Mouse (Mus musculus) C2C12 (cell line): Measurements from ENCODE around the gene Afap1. TPM values are rescaled to one million over a fixed set of nuclear protein-coding genes. Genes with fewer than 3 reads are reported as not detected.

Experiments
- H3K27me3 ChIP-seq: one replicate; pipeline ENCODE4 v1.6.1; 2011; ENCODE audit not compliant: control insufficient read depth, insufficient read depth, insufficient read length
- H3K36me3 ChIP-seq: one replicate; pipeline ENCODE4 v1.6.1; 2011; ENCODE audit not compliant: control insufficient read depth, insufficient read depth
- H3K4me3 ChIP-seq: one replicate; pipeline ENCODE4 v1.5.1; 2011; ENCODE audit warnings: mild to moderate bottlenecking, control low read depth; ENCODE audit not compliant: poor library complexity, insufficient read depth, severe bottlenecking
- H3K79me2 ChIP-seq: one replicate; pipeline ENCODE4 v1.6.1; 2011; ENCODE audit not compliant: control insufficient read depth, insufficient read depth
- H3K79me3 ChIP-seq: one replicate; pipeline ENCODE4 v1.6.1; 2011; ENCODE audit warnings: low read depth, control low read depth
- H3ac ChIP-seq: one replicate; pipeline ENCODE3; 2011; ENCODE audit warnings: low read depth; ENCODE audit not compliant: control insufficient read depth, insufficient read length
- CEBPB ChIP-seq: IDR thresholded peaks from one replicate; pipeline ENCODE4 v1.6.1; 2011; ENCODE audit warnings: low read depth, mild to moderate bottlenecking, control low read depth, moderate library complexity
- CTCF ChIP-seq: IDR thresholded peaks from one replicate; pipeline ENCODE4 v1.5.1; 2011; ENCODE audit not compliant: control insufficient read depth, insufficient read depth, insufficient read length
- FOSL1 ChIP-seq: IDR thresholded peaks from one replicate; pipeline ENCODE4 v1.8.0; 2011; ENCODE audit warnings: mild to moderate bottlenecking, low read length; ENCODE audit not compliant: poor library complexity, insufficient read depth, severe bottlenecking
- MAX ChIP-seq: IDR thresholded peaks from one replicate; pipeline ENCODE4 v1.6.1; 2011; ENCODE audit warnings: mild to moderate bottlenecking, control low read depth
- MYOD1 ChIP-seq: IDR thresholded peaks from one replicate; pipeline ENCODE4 v1.6.1; 2011; ENCODE audit warnings: low read depth; ENCODE audit not compliant: control insufficient read depth, insufficient read length
- MYOG ChIP-seq: IDR thresholded peaks from one replicate; pipeline ENCODE4 v1.6.1; 2011; ENCODE audit not compliant: control insufficient read depth, insufficient read length; ENCODE audit errors: extremely low read depth
- USF1 ChIP-seq: IDR thresholded peaks from one replicate; pipeline ENCODE4 v1.6.1; 2011; ENCODE audit warnings: low read depth, mild to moderate bottlenecking, control low read depth, moderate library complexity
- polyA plus RNA-seq: library from polyadenylated mRNA; unstranded; fragments of >200 nt; fragmentation: generic; extraction: Trizol; gene quantifications from one replicate; pipeline ENCODE4 v1.2.1, GENCODE M21; 2012; ENCODE audit warnings: missing spikeins

The Afap1 gene
- polyA plus RNA-seq, 1 experiment: 9.5 TPM

DNA sequence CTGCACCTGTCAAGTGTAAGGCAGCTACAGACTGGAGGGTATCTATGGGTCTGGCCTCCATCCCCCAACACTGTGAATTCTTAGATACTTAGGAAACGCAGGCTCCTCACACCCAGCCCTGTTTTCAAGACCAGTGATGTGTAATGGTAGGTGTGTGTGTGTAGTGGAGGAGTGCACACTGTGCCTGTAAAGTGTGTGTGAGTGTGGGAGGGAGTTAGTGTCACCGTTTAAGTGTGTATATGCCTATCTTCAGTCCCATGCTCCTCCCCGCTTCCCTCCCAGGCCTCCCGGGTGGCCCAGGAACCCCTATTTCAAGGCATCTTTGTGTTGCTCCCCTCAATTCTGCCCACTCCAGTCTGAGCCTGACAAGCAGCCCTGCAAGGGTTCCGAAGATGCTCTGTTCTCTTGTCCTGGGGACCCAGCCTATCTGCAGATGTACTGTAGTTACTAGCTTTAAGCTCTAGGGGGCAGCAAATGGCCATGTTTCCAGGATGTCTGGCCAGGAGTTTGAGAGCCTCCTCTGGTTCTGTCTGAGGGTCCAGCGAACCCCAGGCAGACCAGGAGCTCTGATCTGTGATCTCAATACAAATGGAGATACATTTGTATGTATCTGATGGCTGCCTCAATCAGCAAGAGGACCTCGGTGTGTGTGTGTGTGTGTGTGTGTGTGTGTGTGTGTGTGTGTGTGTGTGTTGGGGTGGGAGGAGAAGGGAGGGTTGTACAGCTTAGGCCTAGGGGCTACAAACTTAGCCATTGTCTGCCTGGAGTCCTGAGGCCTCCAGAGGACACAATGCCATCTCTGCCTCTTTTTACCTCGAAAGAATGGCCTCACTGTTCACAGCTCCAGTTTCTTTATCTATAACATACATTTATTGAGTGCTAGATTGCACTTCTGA, 140.7 kb downstream of the Afap1 start:
- no peaks in the 10 kb centered on the region for H3K27me3 ChIP-seq
- no peaks in the 10 kb centered on the region for H3K79me3 ChIP-seq
- H3K36me3 ChIP-seq: peaks cover 4% of the 10 kb centered on the region
- TF ChIP-seq CTCF: peak; percentile 6
- no peak for TF ChIP-seq MYOG
- H3K4me3 ChIP-seq: no peak overlapping the region
- H3ac ChIP-seq: no peak overlapping the region
- H3K79me2 ChIP-seq: no peaks in the 10 kb centered on the region

- no peak for TF ChIP-seq FOSL1
- no peak for TF ChIP-seq MYOD1
- no peak for TF ChIP-seq USF1
- TF ChIP-seq CEBPB: no peak
- no peak for TF ChIP-seq MAX
- TF ChIP-seq CTCF: no peak
- no peak for TF ChIP-seq MYOG
- Histone ChIP-seq H3K36me3 (peaks cover 4% of the 10 kb centered on the region), H3K27me3 (no peaks in the 10 kb centered on the region), H3K79me3 (no peaks in the 10 kb centered on the region), H3K79me2 (no peaks in the 10 kb centered on the region), H3ac (no peak overlapping the region), H3K4me3 (no peak overlapping the region)
Measured at GRCm38 (mm10) chr5:36039596-36039995, 146.5 kb downstream of the Afap1 start.

DNA sequence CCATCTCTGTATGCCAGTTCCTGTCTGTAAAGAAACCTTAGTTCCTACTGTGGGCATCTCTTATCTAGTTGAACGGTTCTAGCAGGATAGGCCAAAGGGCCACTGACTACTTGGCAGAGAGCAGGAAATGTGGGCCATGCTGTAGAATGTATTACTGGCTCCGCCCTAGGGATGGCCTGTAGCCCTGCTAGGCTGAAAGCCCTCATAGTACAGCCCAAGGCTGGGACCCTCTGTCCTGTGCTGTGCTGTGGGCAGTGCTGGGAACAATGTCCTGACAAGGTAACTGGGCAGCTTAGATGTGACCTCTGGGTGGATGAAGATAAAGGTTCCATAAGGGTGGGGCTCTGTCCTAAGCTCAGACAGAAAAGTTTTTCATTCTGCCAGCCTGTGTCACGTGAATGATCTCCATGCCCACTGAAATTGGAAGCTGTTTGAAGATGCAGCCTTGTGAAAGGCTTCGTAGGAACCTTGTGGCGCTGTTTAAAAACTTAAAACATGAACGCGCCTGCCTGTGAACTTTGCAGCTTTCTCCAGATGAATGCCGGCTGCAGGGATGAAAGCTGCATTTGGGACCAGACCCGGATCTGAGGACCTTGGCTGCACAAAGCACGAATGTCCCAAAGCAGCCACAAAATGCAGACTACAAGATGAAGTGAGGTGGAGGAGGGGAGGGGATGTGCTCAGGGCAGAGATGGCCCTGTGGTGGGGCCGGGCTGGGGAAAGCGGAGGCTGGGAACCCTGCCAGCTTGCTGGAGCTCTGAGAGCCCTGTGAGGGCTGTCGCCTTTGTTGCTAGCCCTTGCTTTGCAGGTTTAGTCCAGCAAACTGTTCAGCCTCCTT, 147.5 kb downstream of the Afap1 start:
- Histone ChIP-seq H3K79me3 (no peaks in the 10 kb centered on the region), H3ac (no peak overlapping the region), H3K36me3 (peaks cover 4% of the 10 kb centered on the region), H3K4me3 (no peak overlapping the region), H3K27me3 (no peaks in the 10 kb centered on the region), H3K79me2 (no peaks in the 10 kb centered on the region)
- no peak for TF ChIP-seq MAX
- no peak for TF ChIP-seq CEBPB
- no peak for TF ChIP-seq CTCF
- no peak for TF ChIP-seq USF1
- TF ChIP-seq MYOG: no peak
- TF ChIP-seq FOSL1: no peak
- TF ChIP-seq MYOD1: no peak

- Histone ChIP-seq H3ac (no peak overlapping the region), H3K27me3 (no peaks in the 10 kb centered on the region), H3K79me2 (no peaks in the 10 kb centered on the region), H3K4me3 (no peak overlapping the region), H3K79me3 (no peaks in the 10 kb centered on the region), H3K36me3 (peaks cover 4% of the 10 kb centered on the region)
- TF ChIP-seq MYOD1 (no peak), CEBPB (no peak), USF1 (no peak), CTCF (no peak), MYOG (no peak), FOSL1 (no peak)
Measured at GRCm38 (mm10) chr5:36041236-36041562, 148.1 kb downstream of the Afap1 start.

DNA sequence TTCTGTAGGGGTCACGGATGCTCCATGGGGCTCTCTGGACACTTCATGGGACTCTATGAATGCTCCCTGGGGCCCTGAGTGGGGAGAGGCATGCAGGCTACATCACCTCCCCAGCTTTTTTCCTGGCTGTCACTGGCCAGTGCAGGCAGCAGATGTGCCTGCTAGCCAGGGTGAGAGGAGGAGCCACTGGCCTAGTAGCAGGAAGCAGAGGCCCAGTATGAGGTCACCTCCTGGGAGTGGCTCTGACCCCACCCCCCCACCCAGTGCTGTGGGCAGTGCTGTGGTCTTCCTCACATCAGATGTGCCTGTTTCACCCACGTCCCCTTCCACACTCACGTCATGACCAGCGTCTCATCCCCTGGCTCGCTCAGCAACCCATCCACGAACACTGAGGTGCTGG, 148.6 kb downstream of the Afap1 start:
- H3K79me3 ChIP-seq: no peaks in the 10 kb centered on the region
- H3K4me3 ChIP-seq: no peak overlapping the region
- H3K36me3 ChIP-seq: peaks cover 4% of the 10 kb centered on the region
- H3ac ChIP-seq: no peak overlapping the region
- no peaks in the 10 kb centered on the region for H3K79me2 ChIP-seq
- TF ChIP-seq FOSL1 (no peak), CEBPB (no peak), MYOD1 (no peak), MYOG (no peak), CTCF (no peak), MAX (no peak), USF1 (no peak)
- H3K27me3 ChIP-seq: no peaks in the 10 kb centered on the region
